Mouse (Mus musculus) CH12F3 (cell line): Measurements from ENCODE around the gene Tada3.

ENCODE experiments used
- in situ Hi-C: fragments of 300-500 bp; cut with MboI; formaldehyde crosslinking; loops from 2 replicates; pipeline ENCODE4 v1.14.3; 2020; ENCODE audit warnings: low sequenced_read_pairs

The Tada3 gene

GRCm38 (mm10) chr6:113377496-113378385 lies at the start of gene Tada3, which contains the start of gene Arpc4:
Gene Tada3, minus strand, starts transcription at chr6:113377883.
Gene Arpc4, plus strand, starts transcription at chr6:113378115.
- in situ Hi-C loops: no loop called here

GRCm38 (mm10) chr6:113427397-113427796 lies 49.7 kb upstream of the Tada3 start:
- in situ Hi-C loops: no loop called here

- in situ Hi-C loops: no loop called here
Observed at GRCm38 (mm10) chr6:113426696-113427095, 49.0 kb upstream of the Tada3 start.

GRCm38 (mm10) chr6:113424187-113424586 lies 46.5 kb upstream of the Tada3 start:
- in situ Hi-C loops: no loop called here

- in situ Hi-C loops: no loop called here
Observed at GRCm38 (mm10) chr6:113423000-113423399, 45.3 kb upstream of the Tada3 start.

- in situ Hi-C loops: no loop called here
Observed at GRCm38 (mm10) chr6:113419199-113419587, 41.5 kb upstream of the Tada3 start, which contains the start of gene Rpusd3. Gene Rpusd3, minus strand, starts transcription at chr6:113419340.

GRCm38 (mm10) chr6:113418441-113419198 lies 40.9 kb upstream of the Tada3 start:
- in situ Hi-C loops: no loop called here

GRCm38 (mm10) chr6:113416416-113416815 lies 38.7 kb upstream of the Tada3 start:
- in situ Hi-C loops: no loop called here

- in situ Hi-C loops: no loop called here
Observed at GRCm38 (mm10) chr6:113410001-113410400, 32.3 kb upstream of the Tada3 start.

GRCm38 (mm10) chr6:113406683-113407082 lies 29.0 kb upstream of the Tada3 start:
- in situ Hi-C loops: no loop called here

GRCm38 (mm10) chr6:113405483-113405882 lies 27.8 kb upstream of the Tada3 start:
- in situ Hi-C loops: no loop called here

- in situ Hi-C loops: no loop called here
Observed at GRCm38 (mm10) chr6:113404649-113405448, 27.2 kb upstream of the Tada3 start.

- in situ Hi-C loops: no loop called here
Observed at GRCm38 (mm10) chr6:113402094-113402493, 24.4 kb upstream of the Tada3 start.

- in situ Hi-C loops: no loop called here
Observed at GRCm38 (mm10) chr6:113396270-113397030, 18.8 kb upstream of the Tada3 start.

GRCm38 (mm10) chr6:113395501-113395900 lies 17.8 kb upstream of the Tada3 start:
- in situ Hi-C loops: no loop called here

GRCm38 (mm10) chr6:113394811-113395210 lies 17.1 kb upstream of the Tada3 start:
- in situ Hi-C loops: no loop called here

GRCm38 (mm10) chr6:113393951-113394350 lies 16.3 kb upstream of the Tada3 start:
- in situ Hi-C loops: no loop called here

- in situ Hi-C loops: no loop called here
Observed at GRCm38 (mm10) chr6:113392387-113393071, 14.8 kb upstream of the Tada3 start.

- in situ Hi-C loops: no loop called here
Observed at GRCm38 (mm10) chr6:113392015-113392386, 14.3 kb upstream of the Tada3 start.

GRCm38 (mm10) chr6:113390715-113391114 lies 13.0 kb upstream of the Tada3 start:
- in situ Hi-C loops: no loop called here
